Mouse (Mus musculus): Measurements from ENCODE around the gene Ropn1.
"Not testable (repeated sequence)": the region's sequence is repeated elsewhere in the genome, so short reads cannot be mapped to it uniquely, and the experiment has no call there.

Ropn1 gene

GRCm38 (mm10) chr16:34690334-34691144, 40.8 kb downstream of the Ropn1 start, which contains the start of gene Ccdc14:
Ccdc14 (plus strand) TSS chr16:34690616.
- DNase-seq (ENCODE audit: low spot score): peak; percentile 81

DNA sequence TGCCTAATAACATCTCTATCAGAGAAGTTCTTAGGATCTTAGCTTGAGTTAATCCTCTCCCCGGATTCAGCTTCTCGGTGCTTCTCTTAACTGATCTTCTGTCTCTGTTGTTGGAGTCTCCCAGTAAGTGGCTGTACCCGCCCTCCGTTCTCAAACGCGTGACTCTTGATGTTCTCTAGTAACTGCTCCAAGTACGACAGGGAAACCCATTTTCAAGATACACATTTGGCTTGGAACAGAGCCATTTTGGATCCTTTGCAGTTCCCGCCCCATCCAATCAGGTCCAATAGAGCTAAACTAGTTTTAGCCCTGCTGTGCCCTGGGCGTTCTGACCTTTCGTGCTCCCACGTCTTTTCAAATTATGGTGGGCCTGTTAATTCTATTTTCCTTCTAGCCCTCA, 41.4 kb downstream of the Ropn1 start:
- no peak for DNase-seq (ENCODE audit: low spot score)

- no peak for DNase-seq (ENCODE audit: low spot score)
Observed at GRCm38 (mm10) chr16:34694477-34694876, 44.8 kb downstream of the Ropn1 start.

- not testable (repeated sequence) for DNase-seq (ENCODE audit: low spot score)
Observed at GRCm38 (mm10) chr16:34698721-34699120, 49.0 kb downstream of the Ropn1 start.

DNA sequence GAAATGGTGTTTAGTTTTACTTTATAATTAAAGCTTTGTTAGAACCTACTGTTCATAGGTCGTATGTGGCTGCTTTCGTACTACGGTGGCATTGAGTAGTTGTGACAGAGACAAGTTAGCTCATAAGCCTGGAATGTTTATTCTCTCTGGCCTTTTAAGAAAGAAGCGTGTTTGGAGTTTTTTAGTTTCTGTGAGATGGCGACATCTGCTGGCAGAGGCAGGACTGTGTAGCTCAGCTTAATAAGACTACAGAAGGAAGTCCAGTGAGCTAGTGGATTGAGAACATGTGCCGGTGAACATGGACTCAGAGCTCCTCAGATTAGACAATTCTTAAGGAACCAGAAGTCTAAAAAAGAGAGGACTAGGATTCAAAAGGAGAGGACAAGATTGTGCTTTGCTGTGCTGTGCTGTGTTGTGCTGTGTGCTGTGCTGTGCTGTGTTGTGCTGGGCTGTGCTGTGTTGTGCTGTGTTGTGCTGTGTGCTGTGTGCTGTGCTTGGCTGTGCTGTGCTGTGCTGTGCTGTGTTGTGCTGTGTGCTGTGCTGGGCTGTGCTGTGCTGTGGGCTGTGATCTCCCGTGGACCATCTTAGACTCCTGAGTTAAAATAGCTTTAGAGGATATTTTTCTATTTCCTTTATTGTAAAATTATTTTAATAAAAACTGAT, 50.6 kb downstream of the Ropn1 start:
- DNase-seq (ENCODE audit: low spot score): peak; percentile 16

DNA sequence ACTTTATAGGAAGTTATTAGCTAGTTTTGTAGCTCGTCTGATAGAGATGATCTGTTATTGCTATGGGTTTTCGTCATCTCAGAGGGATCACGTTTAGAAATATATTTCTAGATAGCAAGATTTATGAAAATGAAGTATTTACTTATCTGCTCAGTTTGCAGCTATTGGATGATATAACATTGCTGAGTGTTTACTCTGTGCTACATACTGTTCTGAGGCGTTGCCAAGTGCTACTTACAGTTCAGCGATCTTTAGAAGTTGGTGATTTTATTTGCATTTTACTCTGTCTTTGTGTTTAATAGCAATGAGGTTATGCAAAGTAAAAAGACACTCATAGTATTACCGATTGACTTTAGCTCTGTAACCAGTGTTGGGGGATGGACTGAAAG, 51.1 kb downstream of the Ropn1 start:
- DNase-seq (ENCODE audit: low spot score): no peak

GRCm38 (mm10) chr16:34706019-34706418, 56.3 kb downstream of the Ropn1 start:
- DNase-seq (ENCODE audit: low spot score): no peak

DNA sequence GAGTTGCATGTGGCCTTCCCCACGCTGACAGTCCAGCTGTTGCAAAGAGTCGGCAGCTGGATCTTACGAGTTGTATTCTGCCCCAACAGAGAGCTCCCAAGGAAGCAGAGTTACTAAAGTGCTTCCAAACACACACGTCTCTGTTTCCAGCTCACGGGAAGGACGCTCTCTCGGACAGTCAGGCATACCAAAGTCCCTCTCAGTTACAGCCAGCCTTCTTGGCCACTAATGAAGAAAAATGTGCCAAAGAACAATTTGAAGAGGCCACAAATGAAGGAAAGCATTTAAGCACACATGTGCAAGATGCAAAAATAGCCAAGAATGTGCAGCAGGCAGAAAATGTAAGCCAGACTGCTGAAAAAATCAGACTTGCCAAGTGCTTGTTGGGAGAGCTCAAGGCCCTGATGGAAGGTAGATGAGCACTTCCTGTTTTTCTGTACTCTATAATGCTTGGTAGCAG, 56.8 kb downstream of the Ropn1 start:
- no peak for DNase-seq (ENCODE audit: low spot score)

DNA sequence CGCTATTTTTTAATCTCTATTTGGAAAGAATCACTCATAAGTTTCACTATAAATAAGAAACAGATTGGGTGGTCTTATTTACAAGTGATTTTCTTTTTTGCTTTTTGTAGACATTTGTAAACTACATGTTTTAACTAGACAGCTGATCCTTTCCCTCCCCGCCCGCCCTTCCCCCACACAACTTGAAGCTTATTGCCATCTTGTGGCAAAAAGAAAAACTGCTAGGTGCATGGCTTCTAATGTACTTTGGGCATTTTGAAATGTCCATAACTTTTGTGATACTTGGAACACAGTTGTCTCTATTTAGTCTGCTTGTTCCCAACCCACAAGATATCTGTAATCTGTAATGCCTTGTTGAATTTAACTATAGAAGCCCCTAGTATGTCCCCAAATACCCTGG, 61.8 kb downstream of the Ropn1 start:
- no peak for DNase-seq (ENCODE audit: low spot score)

GRCm38 (mm10) chr16:34725156-34725555, 75.4 kb downstream of the Ropn1 start:
- no peak for DNase-seq (ENCODE audit: low spot score)

Measured in ovary, adult 18-20 months (tissue).